Mouse (Mus musculus): ENCODE measurements around the gene Nxn. TPM values are rescaled to one million over a fixed set of nuclear protein-coding genes. Genes with fewer than 3 reads are reported as not detected.
A peak's percentile ranks its signal among the peaks of the same experiment; 100 is the strongest.

Nxn gene
- polyA plus RNA-seq (2015; fragmentation: Nextera tagmentation; extraction: Ambion mirVana): 2.0 and 2.6 TPM in 2 replicates

- H3K36me3 ChIP-seq (ENCODE audit: control insufficient read depth, insufficient read depth): no peaks in the 10 kb centered on the region
- peak; percentile 89 for ATAC-seq (ENCODE audit: low read depth)
- peaks cover 12% of the 10 kb centered on the region for H3K27me3 ChIP-seq (ENCODE audit: control insufficient read depth, insufficient read depth, low read depth, low read length)
- peak within 1 kb of the TSS; percentile 69 for H3K9ac ChIP-seq (ENCODE audit: low read depth, low read length)
- peaks cover 19% of the 10 kb centered on the region for H3K4me1 ChIP-seq (ENCODE audit: control insufficient read depth, low read depth, low read length)
- 0 out of 2 replicates have a peak within 1 kb of the TSS, but pooled peaks have one; percentile 11 for H3K27ac ChIP-seq (ENCODE audit: low read length)
- H3K9me3 ChIP-seq (replicated peaks; ENCODE audit: control insufficient read depth, low read length): no peaks in the 10 kb centered on the region
- WGBS (ENCODE audit: insufficient replicate concordance): under 1% methylated on average over 69 of the region's 70 CpGs
- H3K4me3 ChIP-seq (ENCODE audit: low read depth, low read length): peak within 1 kb of the TSS; percentile 68
- peak within 1 kb of the TSS; percentile 96 for H3K4me2 ChIP-seq (ENCODE audit: low read depth, low read length)
These were observed at the start of gene Nxn for GRCm38 (mm10) chr11:76398798-76399586. Gene Nxn (minus strand): TSS chr11:76399140.

- peak overlapping the region; percentile 24; the same call in 1 of the 2 replicates for H3K4me2 ChIP-seq (ENCODE audit: low read depth, low read length)
- H3K27me3 ChIP-seq (ENCODE audit: control insufficient read depth, insufficient read depth, low read depth, low read length): no peaks in the 10 kb centered on the region
- H3K4me3 ChIP-seq (ENCODE audit: low read depth, low read length): no peak overlapping the region
- no peak overlapping the region for H3K27ac ChIP-seq (ENCODE audit: low read length)
- no peaks in the 10 kb centered on the region for H3K9me3 ChIP-seq (replicated peaks; ENCODE audit: control insufficient read depth, low read length)
- 10% methylated on average over 10 of the region's 10 CpGs for WGBS (ENCODE audit: insufficient replicate concordance)
- H3K4me1 ChIP-seq (ENCODE audit: control insufficient read depth, low read depth, low read length): no peaks in the 10 kb centered on the region; the same call in 1 of the 2 replicates
- 0 out of 2 replicates have a peak, but pooled peaks have one; percentile 32 for ATAC-seq (ENCODE audit: low read depth)
- H3K36me3 ChIP-seq (ENCODE audit: control insufficient read depth, insufficient read depth): no peaks in the 10 kb centered on the region
- H3K9ac ChIP-seq (ENCODE audit: low read depth, low read length): no peak overlapping the region
These were observed 47.3 kb upstream of the Nxn start for GRCm38 (mm10) chr11:76446251-76446650.

- Histone ChIP-seq H3K9me3 (replicated peaks; ENCODE audit: control insufficient read depth, low read length) (no peaks in the 10 kb centered on the region), H3K4me2 (ENCODE audit: low read depth, low read length) (no peak overlapping the region), H3K27ac (ENCODE audit: low read length) (no peak overlapping the region), H3K4me1 (ENCODE audit: control insufficient read depth, low read depth, low read length) (no peaks in the 10 kb centered on the region; the same call in 1 of the 2 replicates), H3K36me3 (ENCODE audit: control insufficient read depth, insufficient read depth) (no peaks in the 10 kb centered on the region), H3K4me3 (ENCODE audit: low read depth, low read length) (no peak overlapping the region), H3K9ac (ENCODE audit: low read depth, low read length) (no peak overlapping the region), H3K27me3 (ENCODE audit: control insufficient read depth, insufficient read depth, low read depth, low read length) (no peaks in the 10 kb centered on the region)
- whole genome bisulfite sequencing (ENCODE audit: insufficient replicate concordance): 49% methylated on average over 8 of the region's 8 CpGs
- no peak for ATAC-seq (ENCODE audit: low read depth)
These were observed 46.5 kb upstream of the Nxn start for GRCm38 (mm10) chr11:76445459-76445858.

GRCm38 (mm10) chr11:76439666-76440065, 40.7 kb upstream of the Nxn start:
- no peak overlapping the region for H3K4me3 ChIP-seq (ENCODE audit: low read depth, low read length)
- ATAC-seq (ENCODE audit: low read depth): no peak
- no peak overlapping the region for H3K9ac ChIP-seq (ENCODE audit: low read depth, low read length)
- H3K27me3 ChIP-seq (ENCODE audit: control insufficient read depth, insufficient read depth, low read depth, low read length): 0 out of 2 replicates have a peak, but pooled peaks cover 3% of the 10 kb centered on the region
- H3K4me2 ChIP-seq (ENCODE audit: low read depth, low read length): no peak overlapping the region
- H3K9me3 ChIP-seq (replicated peaks; ENCODE audit: control insufficient read depth, low read length): no peaks in the 10 kb centered on the region
- H3K4me1 ChIP-seq (ENCODE audit: control insufficient read depth, low read depth, low read length): no peaks in the 10 kb centered on the region
- H3K36me3 ChIP-seq (ENCODE audit: control insufficient read depth, insufficient read depth): no peaks in the 10 kb centered on the region
- 35% methylated on average over 3 of the region's 3 CpGs for WGBS (ENCODE audit: insufficient replicate concordance)
- H3K27ac ChIP-seq (ENCODE audit: low read length): no peak overlapping the region

- Histone ChIP-seq H3K36me3 (ENCODE audit: control insufficient read depth, insufficient read depth) (no peaks in the 10 kb centered on the region), H3K4me1 (ENCODE audit: control insufficient read depth, low read depth, low read length) (no peaks in the 10 kb centered on the region), H3K27me3 (ENCODE audit: control insufficient read depth, insufficient read depth, low read depth, low read length) (0 out of 2 replicates have a peak, but pooled peaks cover 3% of the 10 kb centered on the region), H3K27ac (ENCODE audit: low read length) (0 out of 2 replicates have a peak overlapping the region, but pooled peaks have one; percentile 27), H3K4me2 (ENCODE audit: low read depth, low read length) (0 out of 2 replicates have a peak overlapping the region, but pooled peaks have one; percentile 2), H3K9me3 (replicated peaks; ENCODE audit: control insufficient read depth, low read length) (no peaks in the 10 kb centered on the region), H3K4me3 (ENCODE audit: low read depth, low read length) (peak overlapping the region; percentile 13), H3K9ac (ENCODE audit: low read depth, low read length) (no peak overlapping the region)
- ATAC-seq (ENCODE audit: low read depth): peak; percentile 39; the same call in 1 of the 2 replicates
- 31% methylated on average over 28 of the region's 28 CpGs for WGBS (ENCODE audit: insufficient replicate concordance)
These were observed 38.0 kb upstream of the Nxn start for GRCm38 (mm10) chr11:76436864-76437437.

- H3K4me2 ChIP-seq (ENCODE audit: low read depth, low read length): no peak overlapping the region
- no peaks in the 10 kb centered on the region for H3K9me3 ChIP-seq (replicated peaks; ENCODE audit: control insufficient read depth, low read length)
- 72% methylated on average over 5 of the region's 5 CpGs for WGBS (ENCODE audit: insufficient replicate concordance)
- H3K9ac ChIP-seq (ENCODE audit: low read depth, low read length): no peak overlapping the region
- no peak overlapping the region for H3K27ac ChIP-seq (ENCODE audit: low read length)
- H3K4me3 ChIP-seq (ENCODE audit: low read depth, low read length): no peak overlapping the region
- no peaks in the 10 kb centered on the region for H3K36me3 ChIP-seq (ENCODE audit: control insufficient read depth, insufficient read depth)
- no peaks in the 10 kb centered on the region for H3K4me1 ChIP-seq (ENCODE audit: control insufficient read depth, low read depth, low read length)
- ATAC-seq (ENCODE audit: low read depth): no peak
- 0 out of 2 replicates have a peak, but pooled peaks cover 3% of the 10 kb centered on the region for H3K27me3 ChIP-seq (ENCODE audit: control insufficient read depth, insufficient read depth, low read depth, low read length)
These were observed 37.1 kb upstream of the Nxn start for GRCm38 (mm10) chr11:76436009-76436408.

- Histone ChIP-seq H3K9me3 (replicated peaks; ENCODE audit: control insufficient read depth, low read length) (no peaks in the 10 kb centered on the region), H3K27me3 (ENCODE audit: control insufficient read depth, insufficient read depth, low read depth, low read length) (no peaks in the 10 kb centered on the region)
- WGBS (ENCODE audit: insufficient replicate concordance): 60% methylated on average over 6 of the region's 6 CpGs
These were observed 31.2 kb upstream of the Nxn start for GRCm38 (mm10) chr11:76429966-76430631.

GRCm38 (mm10) chr11:76429556-76429955, 30.6 kb upstream of the Nxn start:
- no peak overlapping the region for H3K4me2 ChIP-seq (ENCODE audit: low read depth, low read length)
- no peak overlapping the region for H3K27ac ChIP-seq (ENCODE audit: low read length)
- ATAC-seq (ENCODE audit: low read depth): no peak
- H3K36me3 ChIP-seq (ENCODE audit: control insufficient read depth, insufficient read depth): no peaks in the 10 kb centered on the region
- no peaks in the 10 kb centered on the region for H3K27me3 ChIP-seq (ENCODE audit: control insufficient read depth, insufficient read depth, low read depth, low read length)
- H3K4me3 ChIP-seq (ENCODE audit: low read depth, low read length): no peak overlapping the region
- 53% methylated on average over 7 of the region's 7 CpGs for WGBS (ENCODE audit: insufficient replicate concordance)
- no peak overlapping the region for H3K9ac ChIP-seq (ENCODE audit: low read depth, low read length)
- H3K4me1 ChIP-seq (ENCODE audit: control insufficient read depth, low read depth, low read length): no peaks in the 10 kb centered on the region
- H3K9me3 ChIP-seq (replicated peaks; ENCODE audit: control insufficient read depth, low read length): no peaks in the 10 kb centered on the region

More at GRCm38 (mm10) chr11:76429966-76430631, 31.2 kb upstream of the Nxn start:
- no peak overlapping the region for H3K4me3 ChIP-seq (ENCODE audit: low read depth, low read length)
- no peak overlapping the region for H3K4me2 ChIP-seq (ENCODE audit: low read depth, low read length)
- H3K9ac ChIP-seq (ENCODE audit: low read depth, low read length): no peak overlapping the region
- no peak for ATAC-seq (ENCODE audit: low read depth)
- no peak overlapping the region for H3K27ac ChIP-seq (ENCODE audit: low read length)
- H3K36me3 ChIP-seq (ENCODE audit: control insufficient read depth, insufficient read depth): no peaks in the 10 kb centered on the region
- no peaks in the 10 kb centered on the region for H3K4me1 ChIP-seq (ENCODE audit: control insufficient read depth, low read depth, low read length)
